ENCODE assay signal across 9 mouse cellular contexts in the genomic region with DNA sequence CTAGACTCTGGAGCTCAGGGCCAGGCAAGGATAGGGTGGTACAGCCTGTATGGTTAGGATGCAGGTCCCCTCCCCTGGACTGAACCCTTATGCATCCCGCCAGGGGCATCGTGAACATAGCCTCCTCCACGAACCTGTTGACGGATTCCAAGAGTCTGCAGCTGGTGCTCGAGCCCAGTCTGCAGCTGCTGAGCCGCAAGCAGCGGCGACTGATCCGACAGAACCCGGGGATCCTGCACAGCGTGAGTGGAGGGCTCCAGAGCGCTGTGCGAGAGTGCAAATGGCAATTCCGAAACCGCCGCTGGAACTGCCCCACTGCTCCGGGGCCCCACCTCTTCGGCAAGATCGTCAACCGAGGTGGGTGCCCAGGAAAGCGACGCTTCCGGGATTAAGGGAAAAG. TPM values are rescaled to one million over a fixed set of nuclear protein-coding genes. Genes with fewer than 3 reads are reported as not detected.
DNase-seq lines count a peak whose midpoint lies in the region; ATAC-seq and TF ChIP-seq lines count a peak whose summit lies in the region.
"Had no signal": no experiment of that assay in that cellular context is flagged by ENCODE, and none has a peak within 500 bp of the region (broad histone marks: within the 10 kb centered on the region; RNA-seq: fewer than 3 reads in every experiment).

No protein-coding gene starts in this region.

- peaks cover 59% of the 10 kb centered on the region for H3K4me1 ChIP-seq in megakaryocyte, embryonic 14.5 days
- peaks cover 33% of the 10 kb centered on the region for H3K4me1 ChIP-seq in limb, embryonic 13.5 days
- peaks cover 33% of the 10 kb centered on the region for H3K4me1 ChIP-seq in stomach, embryonic 15.5 days

- H3K27ac ChIP-seq in gastrocnemius, adult 2 months = no peak overlapping the region
- no peak overlapping the region for H3K27ac ChIP-seq in limb, embryonic 13.5 days
- no peak overlapping the region for H3K27ac ChIP-seq in stomach, embryonic 15.5 days

- H3K36me3 ChIP-seq in megakaryocyte, embryonic 14.5 days (replicated peaks; ENCODE audit: low read length) = no peaks in the 10 kb centered on the region
- no peaks in the 10 kb centered on the region for H3K36me3 ChIP-seq in limb, embryonic 13.5 days
- no peaks in the 10 kb centered on the region for H3K36me3 ChIP-seq in stomach, embryonic 15.5 days

- H3K9me3 ChIP-seq in megakaryocyte, embryonic 14.5 days = peaks cover 16% of the 10 kb centered on the region
- H3K9me3 ChIP-seq in limb, embryonic 13.5 days = peaks cover 2% of the 10 kb centered on the region; the same call in 1 of the 2 replicates
- no peaks in the 10 kb centered on the region for H3K9me3 ChIP-seq in stomach, embryonic 15.5 days

- DNase-seq in gastrocnemius, adult 2 months = no peak
- DNase-seq in gastrocnemius, postnatal 25 days = no peak
- no peak for DNase-seq in ovary, postnatal 36 days (ENCODE audit: low spot score)
- no peak for DNase-seq in layer of hippocampus, adult 11-12 months (ENCODE audit: low spot score)

- H3K27me3 ChIP-seq in megakaryocyte, embryonic 14.5 days (replicated peaks) = peaks cover 93% of the 10 kb centered on the region
- H3K27me3 ChIP-seq in limb, embryonic 13.5 days = peaks cover 98% of the 10 kb centered on the region
- peaks cover 84% of the 10 kb centered on the region for H3K27me3 ChIP-seq in stomach, embryonic 15.5 days (replicated peaks)

- ATAC-seq in megakaryocyte, adult 5-6 weeks (ENCODE audit: poor library complexity, severe bottlenecking) = no peak
- ATAC-seq in limb, embryonic 13.5 days (ENCODE audit: low FRiP score, low read depth) = no peak
- ATAC-seq in stomach, embryonic 15.5 days (ENCODE audit: insufficient read depth, low FRiP score, low read depth) = no peak

- H3K9ac ChIP-seq in limb, embryonic 13.5 days = peak overlapping the region; percentile 39
- no peak overlapping the region for H3K9ac ChIP-seq in stomach, embryonic 15.5 days

- peak overlapping the region; percentile 64 for H3K4me3 ChIP-seq in gastrocnemius, adult 2 months
- peak overlapping the region; percentile 85 for H3K4me3 ChIP-seq in megakaryocyte, embryonic 14.5 days (replicated peaks)
- peak overlapping the region; percentile 40 for H3K4me3 ChIP-seq in limb, embryonic 13.5 days
- peak overlapping the region; percentile 17 for H3K4me3 ChIP-seq in stomach, embryonic 15.5 days (replicated peaks)

- intact Hi-C loops in gastrocnemius, adult 2 months (cut with DNase I) = no loop called here

- under 1% methylated on average over 23 of the region's 23 CpGs for WGBS in limb, embryonic 13.5 days
- WGBS in stomach, embryonic 15.5 days = 1% methylated on average over 23 of the region's 23 CpGs

- peak overlapping the region; percentile 49 for H3K4me2 ChIP-seq in limb, embryonic 13.5 days (replicated peaks)
- H3K4me2 ChIP-seq in stomach, embryonic 15.5 days = peak overlapping the region; percentile 44

- no peak for TF ChIP-seq CTCF in gastrocnemius, adult 2 months (IDR thresholded peaks at IDR 0.05)

RNA-seq across cellular contexts. Expression of a gene that starts 1.1 kb away (rescaled TPM):
- under 1 TPM in 1 of 2 experiments, not detected in 1; 0.08 TPM for total RNA-seq in gastrocnemius, adult 2 months (2021)
- not detected for total RNA-seq in gastrocnemius, postnatal 25 days (2021)
- not detected in 2 replicates for polyA plus RNA-seq in megakaryocyte, embryonic 14.5 days (2012; ENCODE audit: insufficient read depth, low replicate concordance)
- not detected in 2 replicates for total RNA-seq in megakaryocyte, adult 5-6 weeks (2015)
- total RNA-seq in megakaryocyte, adult 5-6 weeks (2017) = not detected in 2 replicates
- polyA plus RNA-seq in limb, embryonic 13.5 days (2015; fragmentation: Nextera tagmentation; extraction: Ambion mirVana) = not detected in 2 replicates
- polyA plus RNA-seq in stomach, embryonic 15.5 days (2015; fragmentation: Nextera tagmentation; extraction: Ambion mirVana) = not detected in 2 replicates
- total RNA-seq: layer of hippocampus, postnatal 25 days had no signal

RNA-seq across cellular contexts. Expression of a gene that starts 12.8 kb away (rescaled TPM):
- total RNA-seq in gastrocnemius, adult 2 months (2021) = 1 to 10 TPM in 1 of 2 experiments, under 1 TPM in 1; 0.97 to 1.4 TPM
- 1 to 10 TPM in 1 of 2 experiments, under 1 TPM in 1; 0.79 to 1.7 TPM for total RNA-seq in gastrocnemius, postnatal 25 days (2021)
- not detected in 2 replicates for polyA plus RNA-seq in megakaryocyte, embryonic 14.5 days (2012; ENCODE audit: insufficient read depth, low replicate concordance)
- 0.04 and 0.34 TPM in 2 replicates for total RNA-seq in megakaryocyte, adult 5-6 weeks (2015)
- not detected in 2 replicates for total RNA-seq in megakaryocyte, adult 5-6 weeks (2017)
- 2.1 and 2.4 TPM in 2 replicates for polyA plus RNA-seq in limb, embryonic 13.5 days (2015; fragmentation: Nextera tagmentation; extraction: Ambion mirVana)
- 0.08 TPM in 1 of 2 replicates, not detected in the other for polyA plus RNA-seq in stomach, embryonic 15.5 days (2015; fragmentation: Nextera tagmentation; extraction: Ambion mirVana)

RNA-seq across cellular contexts. Expression of a gene that starts 18.5 kb away (rescaled TPM):
- total RNA-seq in gastrocnemius, adult 2 months (2021) = under 1 TPM; 0.33 to 0.78 TPM
- under 1 TPM; 0.38 to 0.74 TPM for total RNA-seq in gastrocnemius, postnatal 25 days (2021)
- 0.32 and 0.73 TPM in 2 replicates for polyA plus RNA-seq in megakaryocyte, embryonic 14.5 days (2012; ENCODE audit: insufficient read depth, low replicate concordance)
- not detected in 2 replicates for total RNA-seq in megakaryocyte, adult 5-6 weeks (2015)
- total RNA-seq in megakaryocyte, adult 5-6 weeks (2017) = 0.15 and 0.16 TPM in 2 replicates
- 0.05 TPM in 1 of 2 replicates, not detected in the other for polyA plus RNA-seq in limb, embryonic 13.5 days (2015; fragmentation: Nextera tagmentation; extraction: Ambion mirVana)
- polyA plus RNA-seq in stomach, embryonic 15.5 days (2015; fragmentation: Nextera tagmentation; extraction: Ambion mirVana) = not detected in 2 replicates

RNA-seq across cellular contexts. Expression of a gene that starts 27.7 kb away (rescaled TPM):
- total RNA-seq in gastrocnemius, adult 2 months (2021) = 1 to 10 TPM; 8.1 to 9.4 TPM
- total RNA-seq in gastrocnemius, postnatal 25 days (2021) = 10 to 100 TPM in 1 of 2 experiments, 1 to 10 TPM in 1; 8.3 to 10.4 TPM
- 7.0 and 17.8 TPM in 2 replicates for polyA plus RNA-seq in megakaryocyte, embryonic 14.5 days (2012; ENCODE audit: insufficient read depth, low replicate concordance)
- total RNA-seq in megakaryocyte, adult 5-6 weeks (2015) = 28.3 and 35.9 TPM in 2 replicates
- 33.8 and 37.8 TPM in 2 replicates for total RNA-seq in megakaryocyte, adult 5-6 weeks (2017)
- polyA plus RNA-seq in limb, embryonic 13.5 days (2015; fragmentation: Nextera tagmentation; extraction: Ambion mirVana) = 39.1 and 41.0 TPM in 2 replicates
- 41.6 and 45.2 TPM in 2 replicates for polyA plus RNA-seq in stomach, embryonic 15.5 days (2015; fragmentation: Nextera tagmentation; extraction: Ambion mirVana)

RNA-seq across cellular contexts. Expression of a gene that starts 40.6 kb away (rescaled TPM):
- total RNA-seq in gastrocnemius, adult 2 months (2021) = 10 to 100 TPM; 49.0 to 59.5 TPM
- total RNA-seq in gastrocnemius, postnatal 25 days (2021) = 10 to 100 TPM; 43.6 to 43.9 TPM
- polyA plus RNA-seq in megakaryocyte, embryonic 14.5 days (2012; ENCODE audit: insufficient read depth, low replicate concordance) = 237 and 264 TPM in 2 replicates
- total RNA-seq in megakaryocyte, adult 5-6 weeks (2015) = 60.5 TPM in 2 replicates
- total RNA-seq in megakaryocyte, adult 5-6 weeks (2017) = 99.7 and 126 TPM in 2 replicates
- polyA plus RNA-seq in limb, embryonic 13.5 days (2015; fragmentation: Nextera tagmentation; extraction: Ambion mirVana) = 93.4 and 94.5 TPM in 2 replicates
- 82.4 and 85.6 TPM in 2 replicates for polyA plus RNA-seq in stomach, embryonic 15.5 days (2015; fragmentation: Nextera tagmentation; extraction: Ambion mirVana)

Comparison
In these comparisons a context has a peak if more than half of its experiments do, and no peak if none do; other contexts are left out.
1. H3K4me3 ChIP-seq: peak in every context shown above with its lines; median percentile 85 in megakaryocyte, embryonic 14.5 days; 64 in gastrocnemius, adult 2 months; 40 in limb, embryonic 13.5 days; 17 in stomach, embryonic 15.5 days.